Mouse (Mus musculus) urinary bladder, postnatal 0 days (tissue): ENCODE results near the gene Heatr3. TPM values are rescaled to one million over a fixed set of nuclear protein-coding genes. Genes with fewer than 3 reads are reported as not detected.

ENCODE experiments used
- microRNA-seq: library from miRNA; unstranded; fragments of <30 nt; microRNA quantifications from one replicate; pipeline ENCODE4, GENCODE M21; 2016
- polyA plus RNA-seq: library from polyadenylated mRNA; unstranded; fragments of >200 nt; fragmentation: Nextera tagmentation; extraction: Ambion mirVana; gene quantifications from 2 replicates; pipeline ENCODE4 v1.2.1, GENCODE M21; 2015

Gene Heatr3
- polyA plus RNA-seq = 17.7 and 20.5 TPM in 2 replicates

DNA sequence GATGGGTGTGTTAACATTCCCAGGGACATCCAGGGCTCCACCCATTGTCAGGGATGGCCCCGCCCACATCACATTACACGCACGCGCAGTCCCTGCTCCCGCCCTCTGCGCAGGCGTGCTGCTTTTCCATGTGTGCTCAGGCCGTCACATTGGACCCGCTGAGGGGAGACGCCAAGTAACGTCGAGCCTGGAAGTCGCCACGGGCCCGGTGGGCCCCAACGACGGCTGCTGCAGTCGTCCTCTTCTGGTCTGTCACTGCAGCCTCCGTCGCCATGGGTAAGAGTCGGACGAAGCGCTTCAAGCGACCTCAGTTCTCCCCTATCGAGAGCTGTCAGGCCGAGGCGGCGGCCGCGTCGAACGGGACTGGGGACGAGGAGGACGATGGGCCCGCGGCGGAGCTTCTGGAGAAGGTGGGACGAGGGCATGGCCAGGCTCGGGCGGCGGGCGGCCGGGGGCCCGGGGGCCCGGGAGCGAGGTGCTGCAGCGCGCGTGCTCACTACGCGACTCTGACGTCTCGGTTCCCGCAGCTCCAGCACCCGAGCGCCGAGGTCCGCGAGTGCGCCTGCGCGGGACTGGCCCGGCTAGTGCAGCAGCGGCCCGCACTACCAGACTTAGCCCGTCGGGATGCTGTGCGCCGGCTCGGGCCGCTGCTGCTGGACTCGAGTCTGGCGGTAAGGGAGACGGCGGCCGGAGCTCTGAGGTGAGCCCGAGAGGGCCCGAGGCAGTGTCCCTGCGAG is at the start of gene Heatr3:
Heatr3 (plus strand) TSS at position 108 of the 737 bp plus-strand sequence.

DNA sequence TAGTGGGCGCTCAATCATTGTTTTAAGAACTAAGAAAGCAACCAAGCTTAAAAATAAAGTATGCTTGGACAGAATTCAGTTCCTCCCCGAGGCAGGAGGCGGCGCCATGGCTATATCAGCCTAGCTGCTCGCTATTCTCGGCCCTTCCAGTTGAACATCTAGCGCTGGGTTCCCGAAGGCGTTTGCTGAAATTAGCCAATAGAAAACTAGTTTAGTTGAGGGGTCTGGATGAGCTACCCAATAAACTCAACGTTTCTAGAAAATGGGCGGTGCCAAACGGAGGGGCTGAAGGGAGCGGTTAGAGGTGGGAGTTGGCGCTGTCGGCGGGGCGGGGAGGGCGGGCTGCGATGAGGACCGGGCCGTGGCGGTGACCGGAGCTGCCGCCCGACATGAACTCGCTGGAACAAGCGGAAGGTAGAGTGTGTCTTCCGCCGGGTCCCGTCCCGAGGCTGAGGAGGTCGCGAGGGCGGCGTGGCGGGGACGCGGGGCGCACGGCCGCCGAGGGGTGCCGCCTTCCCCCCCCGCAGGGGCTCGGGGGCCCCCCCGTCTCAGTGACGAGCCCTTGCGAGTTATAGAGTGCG is 19.1 kb upstream of the Heatr3 start, which contains the start of gene Cnep1r1:
Cnep1r1 (plus strand) TSS at position 314 of the 581 bp plus-strand sequence.

DNA sequence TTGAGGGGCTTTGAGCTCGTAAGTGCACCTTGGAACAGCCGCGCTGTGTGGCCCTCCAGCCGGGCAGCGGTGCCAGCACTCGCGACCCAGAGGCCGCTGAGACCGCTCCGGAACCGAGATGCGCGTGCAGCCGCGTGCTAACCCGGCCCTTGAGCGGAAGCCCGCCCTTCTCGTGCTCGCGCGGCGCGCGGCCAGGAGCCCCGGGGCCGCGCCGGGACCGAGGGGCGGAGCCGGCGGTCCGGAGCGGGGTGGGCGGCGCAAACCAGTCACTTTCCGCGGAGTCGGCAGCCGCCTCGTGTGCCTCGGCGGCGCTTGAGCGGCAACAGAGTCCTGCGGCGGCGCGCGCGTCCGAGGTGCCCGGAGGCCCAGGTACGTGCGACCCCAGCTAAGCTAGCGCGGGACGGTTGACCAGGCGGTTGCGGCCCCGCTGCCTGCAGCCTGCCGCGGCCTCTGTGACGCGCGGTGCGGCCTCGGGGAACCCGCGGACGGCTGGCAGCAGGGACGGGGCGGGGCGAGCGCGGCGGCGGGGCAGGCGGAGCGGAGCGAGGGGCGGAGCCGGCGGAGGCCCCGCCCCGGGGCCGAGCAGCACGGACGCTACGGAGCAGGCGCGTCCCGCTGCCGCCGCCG is 61.4 kb downstream of the Heatr3 start, which contains the start of gene Tent4b:
Tent4b (plus strand) TSS at position 269 of the 627 bp plus-strand sequence.

Small RNA genes lying within 50 kb of the gene (microRNA-seq; reads per million reads assigned to microRNA genes)
- gene Mir7071 = not detected

Other genes with a start within 250 kb of the Heatr3 start
- 5.4 and 5.7 TPM in 2 replicates for gene Zfp423, start 178.3 kb upstream of the Heatr3 start, polyA plus RNA-seq
- 39.7 and 44.2 TPM in 2 replicates for gene Cnep1r1, start 19.1 kb upstream of the Heatr3 start, polyA plus RNA-seq
- gene Tent4b, start 61.4 kb downstream of the Heatr3 start, polyA plus RNA-seq = 3.6 and 4.1 TPM in 2 replicates
- 3.7 and 6.3 TPM in 2 replicates for gene Adcy7, start 134.5 kb downstream of the Heatr3 start, polyA plus RNA-seq
- 35.3 and 46.9 TPM in 2 replicates for gene Brd7, start 224.3 kb downstream of the Heatr3 start, polyA plus RNA-seq